Mouse (Mus musculus): ENCODE results near the gene Brd7. TPM values are rescaled to one million over a fixed set of nuclear protein-coding genes. Genes with fewer than 3 reads are reported as not detected.

The Brd7 gene
- polyA plus RNA-seq, 1 experiment from 2014 or later = 67.1 TPM

GRCm38 (mm10) chr8:88292926-88293325 is 69.1 kb downstream of the Brd7 start:
- Histone ChIP-seq H3K36me3 (peaks cover 4% of the 10 kb centered on the region; the same call in 1 of the 2 replicates), H3K4me2 (no peak overlapping the region), H3K4me1 (peaks cover 23% of the 10 kb centered on the region), H3K27me3 (replicated peaks) (no peaks in the 10 kb centered on the region; the same call in 1 of the 2 replicates), H3K9ac (no peak overlapping the region), H3K4me3 (no peak overlapping the region), H3K9me3 (no peaks in the 10 kb centered on the region), H3K27ac (replicated peaks) (no peak overlapping the region)
- 76% methylated on average over 3 of the region's 3 CpGs for WGBS
- ATAC-seq (ENCODE audit: extremely low read depth, insufficient number of reproducible peaks, low FRiP score, low TSS enrichment) = no peak

GRCm38 (mm10) chr8:88291305-88291690 is 70.7 kb downstream of the Brd7 start:
- WGBS = 81% methylated on average over 11 of the region's 11 CpGs
- H3K4me2 ChIP-seq = no peak overlapping the region
- peaks cover 4% of the 10 kb centered on the region; the same call in 1 of the 2 replicates for H3K36me3 ChIP-seq
- ATAC-seq (ENCODE audit: extremely low read depth, insufficient number of reproducible peaks, low FRiP score, low TSS enrichment) = no peak
- H3K27ac ChIP-seq (replicated peaks) = no peak overlapping the region
- H3K27me3 ChIP-seq (replicated peaks) = no peaks in the 10 kb centered on the region
- no peak overlapping the region for H3K9ac ChIP-seq
- peaks cover 23% of the 10 kb centered on the region for H3K4me1 ChIP-seq
- H3K9me3 ChIP-seq = no peaks in the 10 kb centered on the region
- H3K4me3 ChIP-seq = no peak overlapping the region

GRCm38 (mm10) chr8:88290326-88291304 is 71.4 kb downstream of the Brd7 start:
- no peak overlapping the region for H3K9ac ChIP-seq
- no peaks in the 10 kb centered on the region for H3K9me3 ChIP-seq
- H3K4me1 ChIP-seq = peaks cover 28% of the 10 kb centered on the region
- peaks cover 2% of the 10 kb centered on the region; the same call in 1 of the 2 replicates for H3K36me3 ChIP-seq
- ATAC-seq (ENCODE audit: extremely low read depth, insufficient number of reproducible peaks, low FRiP score, low TSS enrichment) = no peak
- H3K4me3 ChIP-seq = no peak overlapping the region
- H3K4me2 ChIP-seq = no peak overlapping the region
- no peaks in the 10 kb centered on the region for H3K27me3 ChIP-seq (replicated peaks)
- WGBS = 79% methylated on average over 13 of the region's 13 CpGs
- no peak overlapping the region for H3K27ac ChIP-seq (replicated peaks)

GRCm38 (mm10) chr8:88289901-88290300 is 72.1 kb downstream of the Brd7 start:
- WGBS = 70% methylated on average over 1 of the region's 1 CpGs
- Histone ChIP-seq H3K4me3 (no peak overlapping the region), H3K27ac (replicated peaks) (no peak overlapping the region), H3K27me3 (replicated peaks) (no peaks in the 10 kb centered on the region), H3K4me2 (no peak overlapping the region), H3K9ac (no peak overlapping the region), H3K4me1 (peaks cover 32% of the 10 kb centered on the region), H3K36me3 (no peaks in the 10 kb centered on the region), H3K9me3 (no peaks in the 10 kb centered on the region)
- ATAC-seq (ENCODE audit: extremely low read depth, insufficient number of reproducible peaks, low FRiP score, low TSS enrichment) = no peak

GRCm38 (mm10) chr8:88288622-88289242 is 73.3 kb downstream of the Brd7 start:
- Histone ChIP-seq H3K27me3 (replicated peaks) (no peaks in the 10 kb centered on the region), H3K27ac (replicated peaks) (peak overlapping the region; percentile 22; the same call in 1 of the 2 replicates), H3K36me3 (no peaks in the 10 kb centered on the region), H3K4me3 (no peak overlapping the region), H3K4me1 (peaks cover 38% of the 10 kb centered on the region), H3K4me2 (no peak overlapping the region), H3K9ac (peak overlapping the region; percentile 33; the same call in 1 of the 2 replicates), H3K9me3 (no peaks in the 10 kb centered on the region)
- ATAC-seq (ENCODE audit: extremely low read depth, insufficient number of reproducible peaks, low FRiP score, low TSS enrichment) = no peak
- 55% methylated on average over 12 of the region's 12 CpGs for WGBS

GRCm38 (mm10) chr8:88286421-88286960 is 75.5 kb downstream of the Brd7 start:
- no peaks in the 10 kb centered on the region for H3K36me3 ChIP-seq
- H3K27me3 ChIP-seq (replicated peaks) = no peaks in the 10 kb centered on the region
- peaks cover 50% of the 10 kb centered on the region for H3K4me1 ChIP-seq
- H3K27ac ChIP-seq (replicated peaks) = no peak overlapping the region
- H3K4me3 ChIP-seq = no peak overlapping the region
- WGBS = 51% methylated on average over 14 of the region's 14 CpGs
- H3K9me3 ChIP-seq = no peaks in the 10 kb centered on the region
- no peak overlapping the region for H3K9ac ChIP-seq
- H3K4me2 ChIP-seq = peak overlapping the region; percentile 18; the same call in 1 of the 2 replicates
- ATAC-seq (ENCODE audit: extremely low read depth, insufficient number of reproducible peaks, low FRiP score, low TSS enrichment) = no peak

- Histone ChIP-seq H3K4me1 (peaks cover 50% of the 10 kb centered on the region), H3K27me3 (replicated peaks) (no peaks in the 10 kb centered on the region), H3K9me3 (no peaks in the 10 kb centered on the region), H3K27ac (replicated peaks) (no peak overlapping the region), H3K4me3 (no peak overlapping the region), H3K9ac (no peak overlapping the region), H3K36me3 (no peaks in the 10 kb centered on the region), H3K4me2 (no peak overlapping the region)
- no peak for ATAC-seq (ENCODE audit: extremely low read depth, insufficient number of reproducible peaks, low FRiP score, low TSS enrichment)
- WGBS = 73% methylated on average over 8 of the region's 8 CpGs
Measured at GRCm38 (mm10) chr8:88285469-88286356, 76.3 kb downstream of the Brd7 start.

- H3K4me1 ChIP-seq = peaks cover 50% of the 10 kb centered on the region
Measured at GRCm38 (mm10) chr8:88284738-88285137, 77.3 kb downstream of the Brd7 start.

GRCm38 (mm10) chr8:88283243-88284115 is 78.5 kb downstream of the Brd7 start:
- 73% methylated on average over 13 of the region's 13 CpGs for WGBS
- no peak for ATAC-seq (ENCODE audit: extremely low read depth, insufficient number of reproducible peaks, low FRiP score, low TSS enrichment)
- Histone ChIP-seq H3K4me2 (no peak overlapping the region), H3K9ac (no peak overlapping the region), H3K9me3 (no peaks in the 10 kb centered on the region), H3K4me1 (peaks cover 43% of the 10 kb centered on the region), H3K36me3 (no peaks in the 10 kb centered on the region), H3K27me3 (replicated peaks) (peaks cover 10% of the 10 kb centered on the region; the same call in 1 of the 2 replicates), H3K27ac (replicated peaks) (no peak overlapping the region), H3K4me3 (no peak overlapping the region)

More at GRCm38 (mm10) chr8:88284738-88285137, 77.3 kb downstream of the Brd7 start:
- 46% methylated on average over 7 of the region's 7 CpGs for WGBS
- H3K4me2 ChIP-seq = no peak overlapping the region
- H3K27me3 ChIP-seq (replicated peaks) = no peaks in the 10 kb centered on the region
- H3K4me3 ChIP-seq = no peak overlapping the region
- ATAC-seq (ENCODE audit: extremely low read depth, insufficient number of reproducible peaks, low FRiP score, low TSS enrichment) = no peak; the same call in 1 of the 2 replicates
- H3K27ac ChIP-seq (replicated peaks) = no peak overlapping the region
- no peaks in the 10 kb centered on the region for H3K36me3 ChIP-seq
- no peaks in the 10 kb centered on the region for H3K9me3 ChIP-seq
- peak overlapping the region; percentile 56; the same call in 1 of the 2 replicates for H3K9ac ChIP-seq

- WGBS = 35% methylated on average over 8 of the region's 8 CpGs
- H3K27ac ChIP-seq (replicated peaks) = no peak overlapping the region
- H3K4me2 ChIP-seq = no peak overlapping the region
- peaks cover 13% of the 10 kb centered on the region; the same call in 1 of the 2 replicates for H3K27me3 ChIP-seq (replicated peaks)
- H3K9me3 ChIP-seq = no peaks in the 10 kb centered on the region
- H3K9ac ChIP-seq = no peak overlapping the region
- no peak overlapping the region for H3K4me3 ChIP-seq
- ATAC-seq (ENCODE audit: extremely low read depth, insufficient number of reproducible peaks, low FRiP score, low TSS enrichment) = no peak
- peaks cover 36% of the 10 kb centered on the region for H3K4me1 ChIP-seq
- H3K36me3 ChIP-seq = no peaks in the 10 kb centered on the region
Measured at GRCm38 (mm10) chr8:88282684-88283083, 79.3 kb downstream of the Brd7 start.
